Mouse (Mus musculus): ENCODE data around the gene Aco1. TPM values are rescaled to one million over a fixed set of nuclear protein-coding genes. Genes with fewer than 3 reads are reported as not detected.

Gene Aco1
- total RNA-seq (2023), result 20.9 TPM

GRCm38 (mm10) chr4:40142743-40143532, at the start of gene Aco1:
Gene Aco1 (plus strand): TSS chr4:40143081.

GRCm38 (mm10) chr4:40239409-40240271, 96.8 kb downstream of the Aco1 start, which contains the start of gene Ddx58:
Gene Ddx58 (minus strand): TSS chr4:40239828.

Other genes starting within 250 kb of the Aco1 start
- 88.8 TPM for gene Ddx58, start 96.7 kb downstream of the Aco1 start, total RNA-seq (2023)
- gene Smim27, start 126.5 kb downstream of the Aco1 start, total RNA-seq (2023), result 33.5 TPM
- gene Topors, start 126.8 kb downstream of the Aco1 start, total RNA-seq (2023), result 38.9 TPM
- gene Ndufb6, start 136.3 kb downstream of the Aco1 start, total RNA-seq (2023), result 34.1 TPM

All from CD4-positive naive resting alpha-beta T cell, adult 76 days (primary cell).